Comparison of ENCODE assay signal across 19 mouse cellular contexts in the genomic region with DNA sequence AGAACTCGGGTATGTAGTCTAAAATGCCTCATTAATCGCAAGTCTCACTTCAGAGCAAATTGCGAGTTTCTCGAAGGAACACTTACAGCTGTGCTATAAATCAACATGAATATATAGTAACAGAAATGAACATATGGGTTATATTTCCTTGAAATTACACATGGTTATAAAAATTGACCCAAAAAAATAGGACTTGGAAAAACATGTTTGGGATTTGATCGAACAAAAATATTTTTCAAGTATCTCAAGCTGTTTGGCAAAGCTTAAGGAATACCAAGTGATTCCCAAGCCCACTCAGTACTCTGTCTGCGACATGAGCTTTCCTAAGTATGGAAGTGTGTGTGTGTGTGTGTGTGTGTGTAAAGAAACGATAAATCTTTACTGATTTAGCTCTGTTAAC.
"Had no signal": no experiment of that assay in that cellular context is flagged by ENCODE, and none has a peak within 500 bp of the region (broad histone marks: within the 10 kb centered on the region; RNA-seq: fewer than 3 reads in every experiment).

No protein-coding gene starts in this region.

- ATAC-seq: midbrain, embryonic 16.5 days had no signal

- H3K9me3 ChIP-seq: midbrain, embryonic 10.5 days; midbrain, embryonic 12.5 days; neural tube, embryonic 13.5 days; neural tube, embryonic 15.5 days had no signal

- H3K27ac ChIP-seq: midbrain, embryonic 10.5 days; midbrain, embryonic 12.5 days; neural tube, embryonic 13.5 days; neural tube, embryonic 15.5 days had no signal

- H3K36me3 ChIP-seq: midbrain, embryonic 10.5 days; midbrain, embryonic 12.5 days; neural tube, embryonic 13.5 days; neural tube, embryonic 15.5 days had no signal

- H3K27me3 ChIP-seq: midbrain, embryonic 12.5 days; neural tube, embryonic 13.5 days; neural tube, embryonic 15.5 days had no signal

- H3K9ac ChIP-seq: lung, embryonic 14.5 days; midbrain, embryonic 12.5 days; neural tube, embryonic 13.5 days; neural tube, embryonic 15.5 days had no signal

- H3K4me2 ChIP-seq: lung, embryonic 14.5 days; midbrain, embryonic 12.5 days; neural tube, embryonic 13.5 days; neural tube, embryonic 15.5 days had no signal

- H3K4me1 ChIP-seq: neural tube, embryonic 13.5 days had no signal

- DNase-seq: lung, adult 18-20 months; lung, embryonic 14.5 days; lung, postnatal 10 days; lung, postnatal 4 days; midbrain, embryonic 14.5 days; retina, postnatal 1 day; right cerebral cortex, adult 18-20 months; right cerebral cortex, postnatal 25 days; right cerebral cortex, postnatal 4 days; spleen, adult 18-20 months; thymus, adult 18-20 months; thymus, postnatal 14 days; thymus, postnatal 36 days had no signal

- H3K4me3 ChIP-seq: midbrain, embryonic 10.5 days; midbrain, embryonic 12.5 days; myocyte; neural tube, embryonic 13.5 days; neural tube, embryonic 15.5 days had no signal
